Mouse (Mus musculus) stomach, adult 2 months (tissue): ENCODE measurements around the gene Adgrg2. TPM values are rescaled to one million over a fixed set of nuclear protein-coding genes. Genes with fewer than 3 reads are reported as not detected.

Experiments
- polyA plus RNA-seq: library from polyadenylated mRNA; depleted of rRNA; stranded (reverse); fragments of >200 nt; gene quantifications from 2 replicates; pipeline ENCODE4 v1.2.3, GENCODE M21; 2012; rRNA removed

Gene Adgrg2
- 1.6 and 3.8 TPM in 2 replicates for polyA plus RNA-seq

GRCm38 (mm10) chrX:160390464-160390956 lies at the start of gene Adgrg2:
TSS of gene Adgrg2 (plus strand) at chrX:160390690.

GRCm38 (mm10) chrX:160502048-160503041 lies 111.9 kb downstream of the Adgrg2 start, which contains the start of gene Phka2:
TSS of gene Phka2 (plus strand) at chrX:160502166.

Other genes with a start within 250 kb of the Adgrg2 start
- gene Phka2, start 111.5 kb downstream of the Adgrg2 start, polyA plus RNA-seq = 2.0 and 3.5 TPM in 2 replicates